Mouse (Mus musculus) thymus, adult 2 months (tissue): ENCODE results near the gene Asap3.

Experiments used
- CTCF ChIP-seq: fragments of 200-500 bp; IDR thresholded peaks from 2 replicates; pipeline ENCODE4 v1.5.1; 2012; ENCODE audit warnings: mild to moderate bottlenecking, control low read depth, low read length, moderate library complexity, borderline replicate concordance; ENCODE audit not compliant: control insufficient read depth, poor library complexity, insufficient read depth; ENCODE audit errors: extremely low read depth
- POLR2A ChIP-seq: fragments of 200-500 bp; IDR thresholded peaks from 2 replicates; pipeline ENCODE4 v1.6.1; 2012; ENCODE audit warnings: mild to moderate bottlenecking, low read length, control low read depth, moderate library complexity; ENCODE audit not compliant: control insufficient read depth, poor library complexity, insufficient read depth; ENCODE audit errors: extremely low read depth

DNA sequence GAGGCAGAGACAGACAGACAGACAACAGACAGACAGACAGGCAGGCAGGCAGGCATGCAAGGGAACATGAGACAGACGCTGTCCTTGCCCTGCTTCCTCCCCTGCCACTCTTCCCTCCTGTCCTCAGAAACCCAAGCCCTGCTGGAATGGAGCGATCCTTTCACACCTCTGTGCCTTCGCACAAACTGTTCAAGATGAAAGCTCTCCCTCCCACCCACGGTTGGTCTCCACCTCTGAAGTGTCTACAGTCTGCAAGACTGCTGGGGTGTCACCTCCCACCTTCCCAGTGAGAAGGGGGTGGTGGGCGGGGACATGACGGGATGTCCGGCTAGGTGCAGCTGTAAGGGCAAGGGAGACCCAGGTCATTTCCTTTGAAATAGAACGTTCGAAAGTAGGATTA, 75.4 kb downstream of the Asap3 start:
- TF ChIP-seq CTCF (no peak), POLR2A (no peak)
